Mouse (Mus musculus) cerebellum, adult 2 months (tissue): Measurements from ENCODE around the gene Tmem219.

Experiments
- CTCF ChIP-seq: fragments of 200-500 bp; IDR thresholded peaks from 2 replicates; pipeline ENCODE4 v1.5.1; 2011; ENCODE audit warnings: low read depth, mild to moderate bottlenecking, control low read depth, low read length, moderate library complexity, borderline replicate concordance; ENCODE audit not compliant: insufficient read depth
- POLR2A ChIP-seq: fragments of 200-500 bp; IDR thresholded peaks from 2 replicates; pipeline ENCODE4 v1.6.1; 2011; ENCODE audit warnings: low read length, control low read depth, borderline replicate concordance; ENCODE audit not compliant: insufficient read depth

DNA sequence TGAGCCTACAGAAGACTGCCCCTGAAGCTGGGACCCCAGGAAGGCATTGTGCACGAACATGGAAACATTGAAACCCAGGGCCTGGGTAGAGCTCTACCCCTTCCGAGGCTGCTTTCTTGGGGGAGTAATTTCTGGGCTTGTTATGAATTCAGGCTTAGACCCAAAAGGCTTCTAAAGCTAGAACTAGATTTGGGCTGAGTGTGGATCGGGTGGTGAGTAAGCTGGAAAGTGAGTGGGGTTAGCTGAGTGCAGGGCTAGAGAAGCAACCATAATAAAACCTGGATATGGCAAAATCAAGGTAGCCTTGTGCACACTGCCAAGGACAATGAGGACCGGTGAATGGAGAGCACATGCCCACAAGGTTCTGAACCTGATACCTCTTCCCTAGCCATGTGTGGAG lies 39.2 kb upstream of the Tmem219 start:
- no peak for TF ChIP-seq CTCF
- TF ChIP-seq POLR2A: no peak
